Mouse (Mus musculus): ENCODE measurements around the gene Tcl1b4.

The Tcl1b4 gene

GRCm38 (mm10) chr12:105248763-105249233, 47.0 kb downstream of the Tcl1b4 start:
- DNase-seq (ENCODE audit: low spot score): no peak

- DNase-seq (ENCODE audit: low spot score): no peak
Observed at GRCm38 (mm10) chr12:105253796-105254195, 52.0 kb downstream of the Tcl1b4 start.

Measured in lung, postnatal 25 days (tissue).